Mouse (Mus musculus) MEL (cell line): ENCODE measurements at regions not wholly inside any gene's neighbourhood (a gene's known extent, or its start where the extent isn't known, plus 50 kb on each side); places are given as distances from the start of the nearest gene placed in this dataset.
"Not testable (repeated sequence)": the region's sequence is repeated elsewhere in the genome, so short reads cannot be mapped to it uniquely, and the experiment has no call there.

ENCODE experiments used
- CHD2 ChIP-seq: IDR thresholded peaks from 2 replicates; pipeline ENCODE4 v1.6.1; 2011; ENCODE audit warnings: low read length, improper control_type of control experiment
- CTCF ChIP-seq, 3 experiments: IDR thresholded peaks in 2 of 3; conservative IDR thresholded peaks in 1 of 3; 2 replicates each; pipeline ENCODE4 v1.5.1; 2011 to 2012; ENCODE audit warnings: low read length in 3 of 3, low read depth in 2 of 3, mild to moderate bottlenecking in 2 of 3, improper control_type of control experiment in 1 of 3, inconsistent platforms in 1 of 3, mixed read lengths in 1 of 3, moderate library complexity in 1 of 3; ENCODE audit not compliant: control insufficient read depth in 1 of 3, insufficient read depth in 1 of 3, poor library complexity in 1 of 3, severe bottlenecking in 1 of 3
- E2F4 ChIP-seq: IDR thresholded peaks from 2 replicates; pipeline ENCODE4 v1.6.1; 2011; ENCODE audit warnings: low read depth, low read length, improper control_type of control experiment, borderline replicate concordance
- EP300 ChIP-seq, 2 experiments: IDR thresholded peaks; 2 replicates each; pipeline ENCODE4 v1.6.1; 2011; ENCODE audit warnings: improper control_type of control experiment in 2 of 2, low read length in 2 of 2, low read depth in 1 of 2, mild to moderate bottlenecking in 1 of 2
- ETS1 ChIP-seq: IDR thresholded peaks from 2 replicates; pipeline ENCODE4 v1.6.1; 2012; ENCODE audit warnings: low read depth, mild to moderate bottlenecking, inconsistent platforms, low read length, improper control_type of control experiment, moderate library complexity
- GATA1 ChIP-seq: IDR thresholded peaks from 2 replicates; pipeline ENCODE4 v1.6.1; 2011; ENCODE audit warnings: low read depth, low read length, improper control_type of control experiment
- KAT2A ChIP-seq: conservative IDR thresholded peaks from 2 replicates; pipeline ENCODE4 v1.6.1; 2012; ENCODE audit warnings: low read depth, low read length, improper control_type of control experiment, inconsistent platforms
- POLR2AphosphoS2 ChIP-seq: IDR thresholded peaks from 2 replicates; pipeline ENCODE4 v1.6.1; 2011; ENCODE audit warnings: low read length, improper control_type of control experiment
- RCOR1 ChIP-seq: IDR thresholded peaks from 2 replicates; pipeline ENCODE4 v1.6.1; 2012; ENCODE audit warnings: low read depth, mild to moderate bottlenecking, inconsistent platforms, low read length, improper control_type of control experiment
- TBP ChIP-seq: IDR thresholded peaks from 2 replicates; pipeline ENCODE4 v1.8.0; 2011; ENCODE audit warnings: low read depth, low read length, improper control_type of control experiment
- TCF12 ChIP-seq: IDR thresholded peaks from 2 replicates; pipeline ENCODE4 v1.6.1; 2014; ENCODE audit warnings: low read depth, mild to moderate bottlenecking, inconsistent platforms, low read length, improper control_type of control experiment, moderate library complexity
- ZC3H11A ChIP-seq: IDR thresholded peaks from 2 replicates; pipeline ENCODE4 v1.6.1; 2012; ENCODE audit warnings: low read depth, mild to moderate bottlenecking, inconsistent platforms, low read length, improper control_type of control experiment
- ZNF384 ChIP-seq: IDR thresholded peaks from 2 replicates; pipeline ENCODE4 v1.6.1; 2012; ENCODE audit warnings: low read depth, mild to moderate bottlenecking, inconsistent platforms, low read length, improper control_type of control experiment

DNA sequence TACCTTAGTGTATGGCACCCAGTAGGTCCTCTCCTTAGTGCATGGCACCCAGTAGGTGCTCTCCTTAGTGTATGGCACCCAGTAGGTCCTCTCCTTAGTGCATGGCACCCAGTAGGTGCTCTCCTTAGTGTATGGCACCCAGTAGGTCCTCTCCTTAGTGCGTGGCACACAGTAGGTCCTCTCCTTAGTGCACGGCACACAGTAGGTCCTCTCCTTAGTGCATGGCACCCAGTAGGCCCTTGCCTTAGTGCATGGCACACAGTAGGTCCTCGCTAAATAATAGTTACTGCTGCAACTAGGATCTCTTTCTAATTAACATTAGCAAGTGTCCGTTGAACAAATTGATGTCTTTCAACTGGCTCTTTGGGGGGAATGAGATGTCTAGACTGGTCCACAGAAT lies 144.4 kb downstream of the Suds3 start:
- TF ChIP-seq ZC3H11A; CTCF (IDR thresholded peaks at IDR 0.05 in 2 of 3, conservative IDR thresholded peaks at IDR 0.05 in 1 of 3; ENCODE audit: control insufficient read depth in 1 of 3, insufficient read depth in 1 of 3, low read depth in 2 of 3, low read length in 3 of 3, poor library complexity in 1 of 3, severe bottlenecking in 1 of 3); ZNF384; CHD2; POLR2AphosphoS2; RCOR1; GATA1; KAT2A; TCF12; EP300 (IDR thresholded peaks at IDR 0.05; ENCODE audit: low read depth in 1 of 2, low read length in 2 of 2); TBP; E2F4; ETS1: not testable (repeated sequence)
